17 mouse cellular contexts compared by ENCODE assay signal in genomic region chr2:72322681-72323353, GRCm38 (mm10). TPM values are rescaled to one million over a fixed set of nuclear protein-coding genes. Genes with fewer than 3 reads are reported as not detected.
DNase-seq lines count a peak whose midpoint lies in the region; ATAC-seq and TF ChIP-seq lines count a peak whose summit lies in the region.
"Had no signal": no experiment of that assay in that cellular context is flagged by ENCODE, and none has a peak within 500 bp of the region (broad histone marks: within the 10 kb centered on the region; RNA-seq: fewer than 3 reads in every experiment).

No protein-coding gene starts in this region.

- peak; percentile 44; the same call in 1 of the 2 replicates for ATAC-seq in kidney, embryonic 15.5 days (replicated peaks; ENCODE audit: low FRiP score)
- ATAC-seq in liver, postnatal 0 days = no peak
- ATAC-seq: CD4-positive, CD25-positive, alpha-beta regulatory T cell, adult 4 months; inflammation-experienced regulatory T-cells, adult 6 months; midbrain, embryonic 15.5 days had no signal

- no peak overlapping the region for H3K9ac ChIP-seq in kidney, embryonic 15.5 days
- H3K9ac ChIP-seq in liver, postnatal 0 days (replicated peaks) = no peak overlapping the region
- H3K9ac ChIP-seq: forebrain, embryonic 12.5 days; limb, embryonic 13.5 days; midbrain, embryonic 15.5 days had no signal

- H3K4me3 ChIP-seq in kidney, embryonic 15.5 days (replicated peaks) = no peak overlapping the region
- H3K4me3 ChIP-seq in liver, postnatal 0 days (ENCODE audit: low read depth, low read length) = no peak overlapping the region
- H3K4me3 ChIP-seq in cerebellum, adult 2 months (replicated peaks; ENCODE audit: insufficient read depth, low read depth, low read length) = no peak overlapping the region
- H3K4me3 ChIP-seq: forebrain, embryonic 12.5 days; limb, embryonic 13.5 days; midbrain, embryonic 15.5 days had no signal

- no peak for TF ChIP-seq CTCF in liver, postnatal 0 days (IDR thresholded peaks at IDR 0.05; ENCODE audit: low read depth)
- no peak for TF ChIP-seq CTCF in cerebellum, adult 2 months (IDR thresholded peaks at IDR 0.05; ENCODE audit: borderline replicate concordance, insufficient read depth, low read depth, low read length)

- 42% methylated on average over 11 of the region's 11 CpGs for WGBS in kidney, embryonic 15.5 days
- 57% methylated on average over 11 of the region's 11 CpGs for WGBS in liver, postnatal 0 days (ENCODE audit: insufficient replicate concordance)
- WGBS in cerebellum, adult 2 months = 87% methylated on average over 11 of the region's 11 CpGs

- no peaks in the 10 kb centered on the region for H3K36me3 ChIP-seq in kidney, embryonic 15.5 days
- no peaks in the 10 kb centered on the region for H3K36me3 ChIP-seq in liver, postnatal 0 days (replicated peaks; ENCODE audit: insufficient read depth, low read length)
- H3K36me3 ChIP-seq: forebrain, embryonic 12.5 days; limb, embryonic 13.5 days; midbrain, embryonic 15.5 days had no signal

- no peak for DNase-seq in kidney, adult 11 months
- DNase-seq in lung, postnatal 36 days = peak; percentile 55
- no peak for DNase-seq in lung, postnatal 14 days
- no peak for DNase-seq in liver, postnatal 0 days
- no peak for DNase-seq in cerebellum, adult 2 months
- no peak for DNase-seq in layer of hippocampus, adult 18-20 months (ENCODE audit: low spot score in 2 of 2)
- DNase-seq: cerebellum, postnatal 10 days; gastrocnemius, postnatal 36 days; kidney, adult 9 months; thymus, postnatal 14 days had no signal

- no peak for TF ChIP-seq EP300 in liver, postnatal 0 days (IDR thresholded peaks at IDR 0.05; ENCODE audit: low read depth)

- peaks cover 45% of the 10 kb centered on the region for H3K4me1 ChIP-seq in kidney, embryonic 15.5 days
- peaks cover 18% of the 10 kb centered on the region for H3K4me1 ChIP-seq in liver, postnatal 0 days (ENCODE audit: insufficient read depth)
- H3K4me1 ChIP-seq in cerebellum, adult 2 months (ENCODE audit: control insufficient read depth, insufficient read depth, low read length) = no peaks in the 10 kb centered on the region

- H3K27me3 ChIP-seq in kidney, embryonic 15.5 days = no peaks in the 10 kb centered on the region
- no peaks in the 10 kb centered on the region for H3K27me3 ChIP-seq in liver, postnatal 0 days (ENCODE audit: insufficient read depth, low read length)
- no peaks in the 10 kb centered on the region for H3K27me3 ChIP-seq in cerebellum, adult 2 months (ENCODE audit: control insufficient read depth, insufficient read depth, low read length)
- H3K27me3 ChIP-seq: forebrain, embryonic 12.5 days; limb, embryonic 13.5 days; midbrain, embryonic 15.5 days had no signal

- no peak overlapping the region; the same call in 1 of the 2 replicates for H3K4me2 ChIP-seq in kidney, embryonic 15.5 days
- H3K4me2 ChIP-seq in liver, postnatal 0 days (ENCODE audit: low read depth, low read length) = 0 out of 2 replicates have a peak overlapping the region, but pooled peaks have one; percentile 36
- H3K4me2 ChIP-seq: forebrain, embryonic 12.5 days; limb, embryonic 13.5 days; midbrain, embryonic 15.5 days had no signal

- no peaks in the 10 kb centered on the region for H3K9me3 ChIP-seq in kidney, embryonic 15.5 days (replicated peaks)
- no peaks in the 10 kb centered on the region for H3K9me3 ChIP-seq in liver, postnatal 0 days (ENCODE audit: low read length)
- H3K9me3 ChIP-seq: forebrain, embryonic 12.5 days; limb, embryonic 13.5 days; midbrain, embryonic 15.5 days had no signal

- peak overlapping the region; percentile 78 for H3K27ac ChIP-seq in kidney, embryonic 15.5 days
- H3K27ac ChIP-seq in liver, postnatal 0 days (ENCODE audit: low read depth) = no peak overlapping the region
- no peak overlapping the region for H3K27ac ChIP-seq in cerebellum, adult 2 months (ENCODE audit: insufficient read depth, low read length)
- H3K27ac ChIP-seq: forebrain, embryonic 12.5 days; limb, embryonic 13.5 days; midbrain, embryonic 15.5 days; stomach, postnatal 0 days had no signal

- no peak for TF ChIP-seq POLR2A in cerebellum, adult 2 months (IDR thresholded peaks at IDR 0.05; ENCODE audit: borderline replicate concordance, insufficient read depth, low read length)

RNA-seq across cellular contexts. Expression of gene Map3k20, which starts 37.4 kb away (rescaled TPM):
- polyA plus RNA-seq in kidney, embryonic 15.5 days (2015; fragmentation: Nextera tagmentation; extraction: Ambion mirVana) = 14.5 and 14.7 TPM in 2 replicates
- 4.0 and 4.8 TPM in 2 replicates for polyA plus RNA-seq in liver, postnatal 0 days (2015; fragmentation: Nextera tagmentation; extraction: Ambion mirVana)
- 6.0 and 6.9 TPM in 2 replicates for polyA plus RNA-seq in cerebellum, adult 2 months (2012; rRNA removed)
- 10 to 100 TPM; 12.6 to 16.8 TPM for total RNA-seq in layer of hippocampus, adult 18-20 months (2021)
